Mouse (Mus musculus) kidney, embryonic 15.5 days (tissue): Measurements from ENCODE around the gene Elp1. TPM values are rescaled to one million over a fixed set of nuclear protein-coding genes. Genes with fewer than 3 reads are reported as not detected.

Experiments used
- ATAC-seq: fragments of 200-750 bp; cut with Nextera tagmentation; replicated peaks from 2 replicates; pipeline ENCODE4 v1.8.0; 2017; ENCODE audit warnings: moderate TSS enrichment; ENCODE audit not compliant: low FRiP score
- H3K27ac ChIP-seq: fragments of 300-500 bp; sonication (generic); 2 replicates; pipeline ENCODE4 v1.5.1; 2015; ENCODE audit warnings: mild to moderate bottlenecking, inconsistent platforms
- H3K27me3 ChIP-seq: fragments of 300-500 bp; sonication (generic); 2 replicates; pipeline ENCODE4 v1.6.1; 2015; ENCODE audit warnings: inconsistent platforms
- H3K36me3 ChIP-seq: fragments of 300-500 bp; sonication (generic); 2 replicates; pipeline ENCODE4 v1.6.1; 2015; ENCODE audit warnings: inconsistent platforms
- H3K4me1 ChIP-seq: fragments of 300-500 bp; sonication (generic); 2 replicates; pipeline ENCODE4 v1.6.1; 2015; ENCODE audit warnings: inconsistent platforms
- H3K4me2 ChIP-seq: fragments of 300-500 bp; sonication (generic); 2 replicates; pipeline ENCODE4 v1.6.1; 2015; ENCODE audit warnings: moderate library complexity, mild to moderate bottlenecking, inconsistent platforms
- H3K4me3 ChIP-seq: fragments of 300-500 bp; sonication (generic); replicated peaks from 2 replicates; pipeline ENCODE4 v1.5.1; 2015; ENCODE audit warnings: mild to moderate bottlenecking, inconsistent platforms
- H3K9ac ChIP-seq: fragments of 300-500 bp; sonication (generic); 2 replicates; pipeline ENCODE4 v1.6.1; 2015; ENCODE audit warnings: mild to moderate bottlenecking, inconsistent platforms
- H3K9me3 ChIP-seq: fragments of 300-500 bp; sonication (generic); replicated peaks from 2 replicates; pipeline ENCODE4 v1.6.1; 2016; ENCODE audit warnings: inconsistent platforms
- WGBS: fragments of 180-500 bp; shearing (Covaris S2); methylation state at CpG from one replicate; pipeline ENCODE4 v1.1.7; 2015; ENCODE audit warnings: mixed read lengths; 5-methylcytosine and 5-hydroxymethylcytosine counted together
- polyA plus RNA-seq: library from polyadenylated mRNA; unstranded; fragments of >200 nt; fragmentation: Nextera tagmentation; extraction: Ambion mirVana; gene quantifications from 2 replicates; pipeline ENCODE4 v1.2.1, GENCODE M21; 2015

The Elp1 gene
- polyA plus RNA-seq, 1 experiment from 2014 or later: 44.1 TPM

GRCm38 (mm10) chr4:56725839-56726238, 76.3 kb downstream of the Elp1 start:
- no peaks in the 10 kb centered on the region for H3K4me1 ChIP-seq
- H3K9me3 ChIP-seq: no peaks in the 10 kb centered on the region
- H3K27me3 ChIP-seq: no peaks in the 10 kb centered on the region
- 62% methylated on average over 8 of the region's 8 CpGs for whole genome bisulfite sequencing
- no peaks in the 10 kb centered on the region for H3K36me3 ChIP-seq
- H3K27ac ChIP-seq: no peak overlapping the region
- no peak overlapping the region for H3K9ac ChIP-seq
- no peak overlapping the region for H3K4me3 ChIP-seq
- no peak overlapping the region for H3K4me2 ChIP-seq
- ATAC-seq: no peak

- Histone ChIP-seq H3K4me2 (no peak overlapping the region), H3K27me3 (no peaks in the 10 kb centered on the region), H3K27ac (no peak overlapping the region), H3K9ac (no peak overlapping the region), H3K4me1 (peaks cover 11% of the 10 kb centered on the region; the same call in 1 of the 2 replicates), H3K9me3 (no peaks in the 10 kb centered on the region), H3K4me3 (no peak overlapping the region), H3K36me3 (no peaks in the 10 kb centered on the region)
- 90% methylated on average over 6 of the region's 6 CpGs for WGBS
- no peak for ATAC-seq
These were observed 78.9 kb downstream of the Elp1 start for GRCm38 (mm10) chr4:56723237-56723636.

- Histone ChIP-seq H3K4me1 (peaks cover 11% of the 10 kb centered on the region; the same call in 1 of the 2 replicates), H3K4me3 (no peak overlapping the region), H3K27ac (no peak overlapping the region), H3K9me3 (no peaks in the 10 kb centered on the region), H3K27me3 (no peaks in the 10 kb centered on the region), H3K9ac (no peak overlapping the region), H3K36me3 (no peaks in the 10 kb centered on the region), H3K4me2 (no peak overlapping the region)
- no peak for ATAC-seq
- 49% methylated on average over 6 of the region's 6 CpGs for WGBS
These were observed 79.8 kb downstream of the Elp1 start for GRCm38 (mm10) chr4:56722346-56722745.

GRCm38 (mm10) chr4:56721469-56721868, 80.7 kb downstream of the Elp1 start:
- H3K27me3 ChIP-seq: no peaks in the 10 kb centered on the region
- no peaks in the 10 kb centered on the region for H3K9me3 ChIP-seq
- peaks cover 11% of the 10 kb centered on the region; the same call in 1 of the 2 replicates for H3K4me1 ChIP-seq
- H3K4me3 ChIP-seq: no peak overlapping the region
- H3K4me2 ChIP-seq: no peak overlapping the region
- no peak overlapping the region for H3K27ac ChIP-seq
- H3K36me3 ChIP-seq: no peaks in the 10 kb centered on the region
- no peak for ATAC-seq
- WGBS: 32% methylated on average over 3 of the region's 3 CpGs
- H3K9ac ChIP-seq: no peak overlapping the region

- no peak overlapping the region for H3K4me3 ChIP-seq
- H3K36me3 ChIP-seq: no peaks in the 10 kb centered on the region
- no peaks in the 10 kb centered on the region for H3K27me3 ChIP-seq
- no peak overlapping the region for H3K27ac ChIP-seq
- no peak for ATAC-seq
- 46% methylated on average over 9 of the region's 9 CpGs for WGBS
- H3K4me1 ChIP-seq: peaks cover 11% of the 10 kb centered on the region; the same call in 1 of the 2 replicates
- H3K4me2 ChIP-seq: no peak overlapping the region
- H3K9me3 ChIP-seq: no peaks in the 10 kb centered on the region
- no peak overlapping the region for H3K9ac ChIP-seq
These were observed 81.7 kb downstream of the Elp1 start for GRCm38 (mm10) chr4:56720403-56720802.

GRCm38 (mm10) chr4:56719456-56719855, 82.7 kb downstream of the Elp1 start:
- no peak overlapping the region for H3K9ac ChIP-seq
- no peaks in the 10 kb centered on the region for H3K27me3 ChIP-seq
- WGBS: 61% methylated on average over 9 of the region's 9 CpGs
- peaks cover 11% of the 10 kb centered on the region; the same call in 1 of the 2 replicates for H3K4me1 ChIP-seq
- no peaks in the 10 kb centered on the region for H3K9me3 ChIP-seq
- no peak overlapping the region for H3K4me2 ChIP-seq
- H3K4me3 ChIP-seq: no peak overlapping the region
- no peak for ATAC-seq
- no peaks in the 10 kb centered on the region for H3K36me3 ChIP-seq
- H3K27ac ChIP-seq: no peak overlapping the region

- Histone ChIP-seq H3K4me1 (peaks cover 11% of the 10 kb centered on the region; the same call in 1 of the 2 replicates), H3K9ac (no peak overlapping the region), H3K9me3 (no peaks in the 10 kb centered on the region), H3K27me3 (no peaks in the 10 kb centered on the region), H3K4me3 (no peak overlapping the region), H3K4me2 (no peak overlapping the region), H3K36me3 (no peaks in the 10 kb centered on the region), H3K27ac (no peak overlapping the region)
- WGBS: 62% methylated on average over 12 of the region's 12 CpGs
- ATAC-seq: no peak
These were observed 83.3 kb downstream of the Elp1 start for GRCm38 (mm10) chr4:56718573-56719442.

- no peak for ATAC-seq
- no peaks in the 10 kb centered on the region for H3K9me3 ChIP-seq
- no peak overlapping the region for H3K9ac ChIP-seq
- no peak overlapping the region for H3K27ac ChIP-seq
- peaks cover 11% of the 10 kb centered on the region; the same call in 1 of the 2 replicates for H3K4me1 ChIP-seq
- no peak overlapping the region for H3K4me2 ChIP-seq
- H3K27me3 ChIP-seq: no peaks in the 10 kb centered on the region
- no peaks in the 10 kb centered on the region for H3K36me3 ChIP-seq
- WGBS: 84% methylated on average over 3 of the region's 3 CpGs
- H3K4me3 ChIP-seq: no peak overlapping the region
These were observed 84.2 kb downstream of the Elp1 start for GRCm38 (mm10) chr4:56717932-56718331.

GRCm38 (mm10) chr4:56716801-56717200, 85.3 kb downstream of the Elp1 start:
- no peaks in the 10 kb centered on the region for H3K27me3 ChIP-seq
- ATAC-seq: no peak
- H3K9me3 ChIP-seq: no peaks in the 10 kb centered on the region
- H3K9ac ChIP-seq: no peak overlapping the region
- peaks cover 11% of the 10 kb centered on the region; the same call in 1 of the 2 replicates for H3K4me1 ChIP-seq
- 59% methylated on average over 5 of the region's 5 CpGs for WGBS
- H3K4me2 ChIP-seq: no peak overlapping the region
- H3K27ac ChIP-seq: no peak overlapping the region
- H3K36me3 ChIP-seq: no peaks in the 10 kb centered on the region
- H3K4me3 ChIP-seq: no peak overlapping the region

GRCm38 (mm10) chr4:56713155-56713554, 89.0 kb downstream of the Elp1 start:
- no peaks in the 10 kb centered on the region for H3K4me1 ChIP-seq
- WGBS: 88% methylated on average over 3 of the region's 3 CpGs
- no peak for ATAC-seq
- no peaks in the 10 kb centered on the region for H3K9me3 ChIP-seq
- no peak overlapping the region for H3K4me2 ChIP-seq
- H3K27ac ChIP-seq: no peak overlapping the region
- H3K27me3 ChIP-seq: no peaks in the 10 kb centered on the region
- no peak overlapping the region for H3K4me3 ChIP-seq
- no peak overlapping the region for H3K9ac ChIP-seq
- H3K36me3 ChIP-seq: no peaks in the 10 kb centered on the region

GRCm38 (mm10) chr4:56702234-56702633, 99.9 kb downstream of the Elp1 start:
- no peak overlapping the region for H3K4me3 ChIP-seq

More at GRCm38 (mm10) chr4:56702234-56702633, 99.9 kb downstream of the Elp1 start:
- WGBS: 10% methylated on average over 10 of the region's 10 CpGs
- Histone ChIP-seq H3K9ac (no peak overlapping the region), H3K4me2 (peak overlapping the region; percentile 27), H3K4me1 (peaks cover 7% of the 10 kb centered on the region; the same call in 1 of the 2 replicates), H3K27ac (no peak overlapping the region), H3K36me3 (no peaks in the 10 kb centered on the region), H3K27me3 (no peaks in the 10 kb centered on the region), H3K9me3 (no peaks in the 10 kb centered on the region)
- ATAC-seq: peak; percentile 49; the same call in 1 of the 2 replicates
